Mouse (Mus musculus) small intestine, adult 2 months (tissue): ENCODE data around the gene Nell1.

Experiments used
- CTCF ChIP-seq: fragments of 200-500 bp; IDR thresholded peaks from 2 replicates; pipeline ENCODE4 v1.5.1; 2012; ENCODE audit warnings: low read depth, mild to moderate bottlenecking, control low read depth, inconsistent platforms, low read length, moderate library complexity, mixed read lengths; ENCODE audit not compliant: insufficient replicate concordance, insufficient read length; ENCODE audit errors: extremely low read depth
- POLR2A ChIP-seq: fragments of 200-500 bp; IDR thresholded peaks from 2 replicates; pipeline ENCODE4 v1.6.1; 2012; ENCODE audit warnings: low read depth, mild to moderate bottlenecking, control low read depth, inconsistent platforms, low read length, moderate library complexity

GRCm38 (mm10) chr7:50832799-50833198, 858.1 kb downstream of the Nell1 start:
- TF ChIP-seq CTCF = no peak
- TF ChIP-seq POLR2A = no peak
